Mouse (Mus musculus): ENCODE measurements around the gene Slc8b1. TPM values are rescaled to one million over a fixed set of nuclear protein-coding genes. Genes with fewer than 3 reads are reported as not detected.

Slc8b1 gene
- total and polyA plus RNA-seq, 3 experiments = 10.0 to 13.2 (median 12.2) TPM

GRCm38 (mm10) chr5:120512911-120513555 lies 2.1 kb downstream of the Slc8b1 start:
- no peak for DNase-seq
- H3K4me3 ChIP-seq = no peak overlapping the region
- 73% methylated on average over 15 of the region's 15 CpGs for WGBS
- intact Hi-C loops (cut with DNase I) = no loop called here
- no peaks in the 10 kb centered on the region for H3K27me3 ChIP-seq (ENCODE audit: control insufficient read depth, insufficient read depth, low read length)
- H3K9ac ChIP-seq (ENCODE audit: low read depth, low read length) = no peak overlapping the region
- H3K4me1 ChIP-seq (ENCODE audit: control insufficient read depth, insufficient read depth, low read length) = peaks cover 38% of the 10 kb centered on the region
- H3K36me3 ChIP-seq (ENCODE audit: control insufficient read depth, insufficient read depth, low read length) = no peaks in the 10 kb centered on the region
- no peaks in the 10 kb centered on the region for H3K79me2 ChIP-seq (replicated peaks; ENCODE audit: control insufficient read depth, insufficient read depth, low read length)
- H3K27ac ChIP-seq = no peak overlapping the region
- TF ChIP-seq POLR2A (IDR thresholded peaks at IDR 0.05; ENCODE audit: insufficient read depth, low read depth, low read length) (no peak), CTCF (IDR thresholded peaks at IDR 0.05) (no peak), EP300 (IDR thresholded peaks at IDR 0.05; ENCODE audit: insufficient read depth, low read depth, low read length) (no peak)

- Histone ChIP-seq H3K4me1 (ENCODE audit: control insufficient read depth, insufficient read depth, low read length) (peaks cover 38% of the 10 kb centered on the region), H3K27me3 (ENCODE audit: control insufficient read depth, insufficient read depth, low read length) (no peaks in the 10 kb centered on the region), H3K4me3 (no peak overlapping the region), H3K36me3 (ENCODE audit: control insufficient read depth, insufficient read depth, low read length) (no peaks in the 10 kb centered on the region), H3K9ac (ENCODE audit: low read depth, low read length) (no peak overlapping the region), H3K79me2 (replicated peaks; ENCODE audit: control insufficient read depth, insufficient read depth, low read length) (no peaks in the 10 kb centered on the region), H3K27ac (peak overlapping the region; percentile 57)
- TF ChIP-seq EP300 (IDR thresholded peaks at IDR 0.05; ENCODE audit: insufficient read depth, low read depth, low read length) (no peak), CTCF (IDR thresholded peaks at IDR 0.05) (no peak), POLR2A (IDR thresholded peaks at IDR 0.05; ENCODE audit: insufficient read depth, low read depth, low read length) (no peak)
- DNase-seq = peak in 1 of 2 experiments; percentile 44
- WGBS = 83% methylated on average over 9 of the region's 9 CpGs
- intact Hi-C loops (cut with DNase I) = no loop called here
These were observed 3.2 kb downstream of the Slc8b1 start for GRCm38 (mm10) chr5:120514031-120514677.

- no peaks in the 10 kb centered on the region for H3K27me3 ChIP-seq (ENCODE audit: control insufficient read depth, insufficient read depth, low read length)
- no peaks in the 10 kb centered on the region for H3K79me2 ChIP-seq (replicated peaks; ENCODE audit: control insufficient read depth, insufficient read depth, low read length)
- H3K36me3 ChIP-seq (ENCODE audit: control insufficient read depth, insufficient read depth, low read length) = no peaks in the 10 kb centered on the region
- WGBS = 6% methylated on average over 4 of the region's 4 CpGs
- peak overlapping the region; percentile 83 for H3K27ac ChIP-seq
- no peak overlapping the region for H3K4me3 ChIP-seq
- intact Hi-C loops (cut with DNase I) = no loop called here
- H3K9ac ChIP-seq (ENCODE audit: low read depth, low read length) = no peak overlapping the region
- TF ChIP-seq CTCF (IDR thresholded peaks at IDR 0.05) (no peak), EP300 (IDR thresholded peaks at IDR 0.05; ENCODE audit: insufficient read depth, low read depth, low read length) (no peak), POLR2A (IDR thresholded peaks at IDR 0.05; ENCODE audit: insufficient read depth, low read depth, low read length) (no peak)
- DNase-seq = peak in 1 of 2 experiments; percentile 43
- peaks cover 38% of the 10 kb centered on the region for H3K4me1 ChIP-seq (ENCODE audit: control insufficient read depth, insufficient read depth, low read length)
These were observed 3.8 kb downstream of the Slc8b1 start for GRCm38 (mm10) chr5:120514754-120515153.

GRCm38 (mm10) chr5:120515451-120515850 lies 4.5 kb downstream of the Slc8b1 start:
- Histone ChIP-seq H3K4me1 (ENCODE audit: control insufficient read depth, insufficient read depth, low read length) (peaks cover 38% of the 10 kb centered on the region), H3K36me3 (ENCODE audit: control insufficient read depth, insufficient read depth, low read length) (no peaks in the 10 kb centered on the region), H3K4me3 (no peak overlapping the region), H3K27ac (peak overlapping the region; percentile 83), H3K9ac (ENCODE audit: low read depth, low read length) (no peak overlapping the region), H3K79me2 (replicated peaks; ENCODE audit: control insufficient read depth, insufficient read depth, low read length) (no peaks in the 10 kb centered on the region), H3K27me3 (ENCODE audit: control insufficient read depth, insufficient read depth, low read length) (no peaks in the 10 kb centered on the region)
- intact Hi-C loops (cut with DNase I) = no loop called here
- DNase-seq = no peak
- TF ChIP-seq CTCF (IDR thresholded peaks at IDR 0.05) (no peak), EP300 (IDR thresholded peaks at IDR 0.05; ENCODE audit: insufficient read depth, low read depth, low read length) (no peak), POLR2A (IDR thresholded peaks at IDR 0.05; ENCODE audit: insufficient read depth, low read depth, low read length) (no peak)
- 79% methylated on average over 7 of the region's 7 CpGs for WGBS

- H3K36me3 ChIP-seq (ENCODE audit: control insufficient read depth, insufficient read depth, low read length) = no peaks in the 10 kb centered on the region
- intact Hi-C loops (cut with DNase I) = no loop called here
- 0 out of 2 replicates have a peak overlapping the region, but pooled peaks have one; percentile 10 for H3K9ac ChIP-seq (ENCODE audit: low read depth, low read length)
- peaks cover 36% of the 10 kb centered on the region for H3K4me1 ChIP-seq (ENCODE audit: control insufficient read depth, insufficient read depth, low read length)
- no peaks in the 10 kb centered on the region for H3K79me2 ChIP-seq (replicated peaks; ENCODE audit: control insufficient read depth, insufficient read depth, low read length)
- DNase-seq = peak; percentile 62 to 68
- 50% methylated on average over 15 of the region's 15 CpGs for WGBS
- no peak overlapping the region for H3K4me3 ChIP-seq
- no peaks in the 10 kb centered on the region for H3K27me3 ChIP-seq (ENCODE audit: control insufficient read depth, insufficient read depth, low read length)
- TF ChIP-seq POLR2A (IDR thresholded peaks at IDR 0.05; ENCODE audit: insufficient read depth, low read depth, low read length) (0 out of 2 replicates have a peak, but pooled peaks have one; percentile 37), CTCF (IDR thresholded peaks at IDR 0.05) (no peak), EP300 (IDR thresholded peaks at IDR 0.05; ENCODE audit: insufficient read depth, low read depth, low read length) (no peak)
- peak overlapping the region; percentile 83 for H3K27ac ChIP-seq
These were observed 5.4 kb downstream of the Slc8b1 start for GRCm38 (mm10) chr5:120516221-120516984.
